Mouse (Mus musculus) midbrain, embryonic 11.5 days (tissue): Measurements from ENCODE around the gene Pde3a. TPM values are rescaled to one million over a fixed set of nuclear protein-coding genes. Genes with fewer than 3 reads are reported as not detected.

Source experiments
- ATAC-seq: fragments of 200-750 bp; cut with Nextera tagmentation; 2 replicates; pipeline ENCODE4 v1.8.0; 2017; ENCODE audit warnings: moderate TSS enrichment, moderate library complexity; ENCODE audit not compliant: low FRiP score
- DNase-seq: peaks from one replicate; pipeline ENCODE4 v3.0.0; 2015; ENCODE audit warnings: low spot score; ENCODE audit errors: missing footprints
- H3K27ac ChIP-seq: fragments of 300-500 bp; sonication (generic); 2 replicates; pipeline ENCODE4 v1.5.1; 2014; ENCODE audit warnings: low read depth, low read length
- H3K27me3 ChIP-seq: fragments of 300-500 bp; sonication (generic); 2 replicates; pipeline ENCODE4 v1.6.1; 2014; ENCODE audit warnings: mild to moderate bottlenecking, low read length, moderate library complexity, mixed read lengths; ENCODE audit not compliant: control insufficient read depth, insufficient read depth
- H3K36me3 ChIP-seq: fragments of 300-500 bp; sonication (generic); 2 replicates; pipeline ENCODE4 v1.6.1; 2014; ENCODE audit warnings: mild to moderate bottlenecking, low read length, moderate library complexity, mixed read lengths; ENCODE audit not compliant: control insufficient read depth, insufficient read depth
- H3K4me1 ChIP-seq: fragments of 300-500 bp; sonication (generic); 2 replicates; pipeline ENCODE4 v1.6.1; 2014; ENCODE audit warnings: low read length; ENCODE audit not compliant: control insufficient read depth, insufficient read depth
- H3K4me2 ChIP-seq: fragments of 300-500 bp; sonication (generic); 2 replicates; pipeline ENCODE4 v1.6.1; 2014; ENCODE audit warnings: mild to moderate bottlenecking, moderate library complexity
- H3K4me3 ChIP-seq: fragments of 300-500 bp; sonication (generic); 2 replicates; pipeline ENCODE4 v1.5.1; 2014; ENCODE audit warnings: low read depth, low read length
- H3K9ac ChIP-seq: fragments of 300-500 bp; sonication (generic); 2 replicates; pipeline ENCODE4 v1.6.1; 2014; ENCODE audit warnings: low read length
- H3K9me3 ChIP-seq: fragments of 300-500 bp; sonication (generic); 2 replicates; pipeline ENCODE4 v1.6.1; 2016; ENCODE audit warnings: low read length; ENCODE audit not compliant: control insufficient read depth
- WGBS: fragments of 180-500 bp; shearing (Covaris S2); extraction: QIAGEN DNeasy Blood & Tissue Kit; methylation state at CpG from one replicate; pipeline ENCODE4 v1.1.7; 2014; 5-methylcytosine and 5-hydroxymethylcytosine counted together
- polyA plus RNA-seq: library from polyadenylated mRNA; unstranded; fragments of >200 nt; fragmentation: Nextera tagmentation; extraction: Ambion mirVana; gene quantifications from 2 replicates; pipeline ENCODE4 v1.2.1, GENCODE M21; 2014

Gene Pde3a
- polyA plus RNA-seq, 1 experiment from 2014 or later: 2.1 TPM

DNA sequence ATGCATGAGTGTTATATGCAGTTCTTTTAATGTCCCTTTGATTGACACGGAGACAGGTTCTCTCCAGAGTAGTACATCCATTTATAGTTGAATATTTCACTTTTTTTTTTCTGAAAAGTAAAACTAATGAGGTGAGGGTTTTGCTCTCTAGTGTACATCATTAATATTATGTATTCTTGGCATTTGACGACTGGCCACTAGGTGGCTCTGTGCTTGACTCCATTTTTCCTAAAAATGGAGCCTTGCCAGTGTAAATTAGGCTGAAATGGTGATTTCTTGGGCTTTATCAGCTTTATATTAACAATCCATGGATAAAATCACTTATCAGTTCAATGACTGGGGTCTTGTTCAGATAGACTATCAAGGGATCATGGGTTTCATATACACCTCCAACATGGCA, 82.4 kb downstream of the Pde3a start:
- H3K27ac ChIP-seq: no peak overlapping the region
- no peaks in the 10 kb centered on the region for H3K36me3 ChIP-seq
- ATAC-seq (no peak), DNase-seq (no peak)
- H3K9ac ChIP-seq: no peak overlapping the region
- no peak overlapping the region for H3K4me2 ChIP-seq
- no peak overlapping the region for H3K4me3 ChIP-seq
- 48% methylated on average over 2 of the region's 2 CpGs for WGBS
- H3K9me3 ChIP-seq: no peaks in the 10 kb centered on the region
- H3K4me1 ChIP-seq: no peaks in the 10 kb centered on the region
- H3K27me3 ChIP-seq: no peaks in the 10 kb centered on the region

DNA sequence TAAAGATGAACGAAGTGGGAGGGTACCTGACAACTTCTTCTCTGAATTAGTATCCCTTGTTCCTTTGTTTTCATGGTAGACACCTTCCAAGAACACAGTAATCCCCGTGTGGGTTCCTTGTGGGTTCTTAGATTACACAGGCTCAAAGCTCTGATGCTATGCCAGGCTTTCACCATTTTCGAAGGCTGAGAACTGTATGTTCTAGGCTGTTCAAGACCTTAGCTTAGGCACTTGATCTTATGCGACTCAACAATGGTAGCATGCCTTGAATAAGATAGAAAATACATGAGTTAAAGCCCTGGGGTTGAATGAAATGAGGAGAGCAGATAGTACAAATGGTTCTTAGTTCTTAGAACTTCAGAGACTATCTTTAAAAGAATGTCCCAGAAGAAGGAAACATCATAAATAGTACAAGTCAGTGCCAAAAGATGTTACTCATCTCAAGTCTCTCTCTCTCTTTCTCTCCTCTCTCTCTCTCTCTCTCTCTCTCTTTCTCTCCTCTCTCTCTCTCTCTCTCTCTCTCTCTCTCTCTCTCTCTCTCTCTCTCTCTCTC, 83.6 kb downstream of the Pde3a start:
- Histone ChIP-seq H3K27ac (no peak overlapping the region), H3K4me3 (no peak overlapping the region), H3K9ac (no peak overlapping the region), H3K27me3 (no peaks in the 10 kb centered on the region), H3K4me2 (no peak overlapping the region), H3K4me1 (no peaks in the 10 kb centered on the region), H3K36me3 (no peaks in the 10 kb centered on the region), H3K9me3 (no peaks in the 10 kb centered on the region)
- 83% methylated on average over 4 of the region's 4 CpGs for WGBS
- ATAC-seq (no peak), DNase-seq (no peak)

DNA sequence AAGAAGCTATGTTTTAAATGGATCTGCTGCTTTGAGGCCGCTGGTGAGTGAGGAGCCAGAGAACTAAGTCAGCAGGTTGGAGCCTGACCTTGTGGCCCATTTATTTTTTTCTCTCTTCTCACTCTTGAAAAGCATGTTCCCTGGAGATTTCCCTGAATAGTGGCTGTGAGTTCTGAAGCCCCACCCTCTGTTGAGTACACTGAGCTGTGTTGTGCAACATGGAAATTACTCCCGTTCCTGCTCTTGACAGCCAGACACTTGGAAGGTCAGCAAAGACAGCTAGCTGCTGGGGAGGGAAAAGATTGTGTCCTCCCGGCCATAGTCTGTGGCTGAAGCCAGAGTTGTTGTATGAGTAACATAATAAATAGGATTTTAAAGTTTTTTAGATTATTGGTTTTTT, 84.2 kb downstream of the Pde3a start:
- WGBS: 64% methylated on average over 3 of the region's 3 CpGs
- H3K4me3 ChIP-seq: no peak overlapping the region

DNA sequence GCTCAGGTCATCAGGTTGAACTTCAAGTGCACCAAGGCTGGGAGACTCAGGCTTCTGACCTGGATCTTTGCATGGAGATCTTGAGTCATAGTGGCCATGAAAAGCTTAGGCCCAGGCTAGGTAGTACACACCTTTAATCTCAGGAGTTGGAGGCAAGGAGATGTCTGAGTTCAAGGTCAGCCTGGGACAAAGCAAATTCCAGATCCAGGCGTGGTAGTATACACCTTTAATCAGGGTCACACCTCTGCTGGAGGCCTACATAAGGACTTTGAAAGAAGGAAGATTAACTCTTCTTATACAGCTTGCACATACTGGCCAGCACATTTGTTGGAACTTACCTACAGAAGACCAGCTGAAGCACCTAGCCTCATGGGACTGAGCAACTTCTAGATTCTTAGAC, 86.8 kb downstream of the Pde3a start:
- 90% methylated on average over 1 of the region's 1 CpGs for WGBS
- no peak overlapping the region for H3K4me2 ChIP-seq
- no peaks in the 10 kb centered on the region for H3K27me3 ChIP-seq
- DNase-seq: no peak
- no peaks in the 10 kb centered on the region for H3K36me3 ChIP-seq
- H3K9me3 ChIP-seq: no peaks in the 10 kb centered on the region
- H3K4me1 ChIP-seq: no peaks in the 10 kb centered on the region
- H3K4me3 ChIP-seq: no peak overlapping the region
- H3K9ac ChIP-seq: no peak overlapping the region
- ATAC-seq: no peak
- no peak overlapping the region for H3K27ac ChIP-seq

More for the DNA sequence above, 84.2 kb downstream of the Pde3a start:
- Histone ChIP-seq H3K27ac (no peak overlapping the region), H3K9ac (no peak overlapping the region), H3K9me3 (no peaks in the 10 kb centered on the region), H3K27me3 (no peaks in the 10 kb centered on the region), H3K36me3 (no peaks in the 10 kb centered on the region), H3K4me2 (no peak overlapping the region), H3K4me1 (no peaks in the 10 kb centered on the region)
- DNase-seq (no peak), ATAC-seq (no peak)

DNA sequence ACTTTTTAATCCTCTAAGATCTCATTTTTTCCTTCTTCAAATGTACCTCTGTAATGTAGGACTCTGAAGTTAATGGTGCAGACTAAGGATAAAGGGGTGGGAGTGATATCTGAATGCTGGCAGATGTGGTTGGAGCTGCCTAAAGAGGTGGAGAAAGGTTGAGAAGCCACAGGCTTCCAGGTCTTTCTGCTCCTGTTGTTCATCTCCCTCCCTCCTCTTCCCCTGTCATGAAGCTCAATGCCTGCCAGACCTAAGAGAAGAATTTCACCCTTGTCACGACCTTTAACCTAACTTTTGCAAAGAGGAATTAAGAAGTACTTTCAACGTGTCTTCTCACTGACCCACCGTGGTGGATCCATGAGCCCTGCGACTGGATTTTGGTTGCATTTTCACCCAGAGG, 87.4 kb downstream of the Pde3a start:
- no peaks in the 10 kb centered on the region for H3K27me3 ChIP-seq
- no peak overlapping the region for H3K4me2 ChIP-seq
- no peak overlapping the region for H3K9ac ChIP-seq
- ATAC-seq (no peak), DNase-seq (no peak)
- H3K4me3 ChIP-seq: no peak overlapping the region
- H3K4me1 ChIP-seq: no peaks in the 10 kb centered on the region
- 57% methylated on average over 4 of the region's 4 CpGs for WGBS
- H3K9me3 ChIP-seq: no peaks in the 10 kb centered on the region
- no peaks in the 10 kb centered on the region for H3K36me3 ChIP-seq
- H3K27ac ChIP-seq: no peak overlapping the region

DNA sequence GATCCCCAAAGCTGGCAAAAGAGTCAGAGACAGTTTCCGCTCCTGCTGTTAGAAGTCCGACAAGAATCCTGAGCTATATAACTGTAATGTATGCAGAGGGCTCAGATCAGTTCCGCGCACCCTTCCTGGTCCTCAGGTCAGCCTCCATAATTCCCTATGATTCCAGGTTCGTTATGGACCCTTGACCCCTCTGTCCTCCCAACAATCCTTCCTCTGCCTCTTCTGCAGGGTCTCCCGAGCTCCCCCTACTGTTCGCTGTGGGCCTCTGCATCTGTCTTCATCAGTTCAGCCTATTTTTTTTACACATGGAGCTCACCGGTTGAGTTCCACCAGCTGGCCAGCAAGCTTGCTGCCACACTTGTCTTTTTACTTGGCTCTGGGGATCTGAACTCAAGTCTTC, 88.6 kb downstream of the Pde3a start:
- no peak for DNase-seq
- WGBS: 54% methylated on average over 8 of the region's 8 CpGs
- H3K4me2 ChIP-seq: no peak overlapping the region
- no peak overlapping the region for H3K9ac ChIP-seq
- no peaks in the 10 kb centered on the region for H3K36me3 ChIP-seq
- no peaks in the 10 kb centered on the region for H3K27me3 ChIP-seq
- no peak overlapping the region for H3K27ac ChIP-seq
- ATAC-seq: no peak
- no peak overlapping the region for H3K4me3 ChIP-seq
- H3K9me3 ChIP-seq: no peaks in the 10 kb centered on the region
- H3K4me1 ChIP-seq: no peaks in the 10 kb centered on the region

DNA sequence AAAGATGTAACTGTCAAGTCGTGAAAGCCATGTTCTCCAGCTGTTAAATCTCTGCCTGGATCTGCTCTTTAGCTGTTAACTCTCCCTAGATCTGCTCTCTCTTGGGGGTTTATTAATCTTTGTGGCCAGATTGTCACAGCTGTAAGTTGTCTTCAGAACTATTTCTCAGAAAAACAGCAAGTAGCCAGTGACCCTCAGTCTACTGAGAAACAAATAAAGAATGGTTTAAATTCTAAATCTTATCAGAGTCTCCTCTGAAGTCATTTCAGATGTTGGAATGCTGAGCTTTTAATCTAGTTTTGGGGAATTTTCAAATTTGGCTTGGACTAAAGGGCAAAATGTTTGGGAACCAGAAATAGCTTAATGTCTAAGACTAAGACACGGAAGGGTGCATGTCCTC, 92.3 kb downstream of the Pde3a start:
- Histone ChIP-seq H3K9ac (no peak overlapping the region), H3K27me3 (no peaks in the 10 kb centered on the region), H3K4me3 (no peak overlapping the region), H3K4me1 (no peaks in the 10 kb centered on the region), H3K9me3 (no peaks in the 10 kb centered on the region), H3K27ac (no peak overlapping the region), H3K36me3 (no peaks in the 10 kb centered on the region), H3K4me2 (no peak overlapping the region)
- no peak for ATAC-seq
- no peak for DNase-seq
- WGBS: 77% methylated on average over 2 of the region's 2 CpGs

DNA sequence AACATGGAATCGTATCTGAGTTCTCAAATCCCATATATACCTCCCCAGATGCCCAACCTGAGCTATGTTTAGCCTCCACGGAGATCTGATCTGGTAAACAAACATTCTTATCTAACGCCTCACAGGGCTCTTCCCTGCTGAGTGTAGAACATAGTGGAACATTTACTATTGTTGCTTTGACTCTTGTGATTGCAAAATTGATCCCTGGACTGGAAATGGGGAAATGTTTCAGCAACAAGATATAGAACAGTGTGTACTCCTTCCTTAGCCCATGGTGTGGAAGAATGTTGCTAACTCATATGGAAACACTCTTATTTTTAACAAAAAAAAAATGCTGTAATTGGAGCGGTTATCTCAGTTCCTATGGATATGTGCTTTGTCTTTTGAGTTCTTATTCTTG, 98.8 kb downstream of the Pde3a start:
- no peaks in the 10 kb centered on the region for H3K4me1 ChIP-seq
- no peak overlapping the region for H3K27ac ChIP-seq
- ATAC-seq (no peak), DNase-seq (no peak)
- no peak overlapping the region for H3K4me2 ChIP-seq
- H3K9ac ChIP-seq: no peak overlapping the region
- 74% methylated on average over 4 of the region's 4 CpGs for WGBS
- H3K36me3 ChIP-seq: no peaks in the 10 kb centered on the region
- H3K4me3 ChIP-seq: no peak overlapping the region
- H3K9me3 ChIP-seq: no peaks in the 10 kb centered on the region
- no peaks in the 10 kb centered on the region for H3K27me3 ChIP-seq

DNA sequence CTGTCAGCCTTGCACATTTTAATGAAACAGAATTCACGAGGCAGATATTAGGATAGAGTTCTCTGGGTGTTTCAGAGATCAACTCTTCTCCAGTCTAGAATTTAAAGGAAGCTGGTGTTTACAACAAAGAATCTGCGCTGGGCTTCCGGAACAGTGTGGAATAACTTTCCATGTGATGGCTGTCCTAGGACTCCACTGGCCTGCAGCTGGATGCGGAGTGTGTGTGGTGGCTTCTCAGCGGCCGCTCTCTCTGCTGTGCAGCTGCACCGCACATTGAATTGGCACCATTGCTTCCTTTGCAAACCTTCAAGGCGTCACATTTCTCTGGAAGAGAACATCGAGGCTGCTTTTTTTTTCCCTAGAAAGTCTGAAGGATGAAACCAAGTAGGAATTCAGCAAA, 99.5 kb downstream of the Pde3a start:
- Histone ChIP-seq H3K27me3 (no peaks in the 10 kb centered on the region), H3K9ac (no peak overlapping the region), H3K4me3 (no peak overlapping the region), H3K36me3 (no peaks in the 10 kb centered on the region), H3K4me1 (no peaks in the 10 kb centered on the region), H3K27ac (no peak overlapping the region), H3K9me3 (no peaks in the 10 kb centered on the region), H3K4me2 (no peak overlapping the region)
- WGBS: 91% methylated on average over 9 of the region's 9 CpGs
- DNase-seq (no peak), ATAC-seq (no peak)

DNA sequence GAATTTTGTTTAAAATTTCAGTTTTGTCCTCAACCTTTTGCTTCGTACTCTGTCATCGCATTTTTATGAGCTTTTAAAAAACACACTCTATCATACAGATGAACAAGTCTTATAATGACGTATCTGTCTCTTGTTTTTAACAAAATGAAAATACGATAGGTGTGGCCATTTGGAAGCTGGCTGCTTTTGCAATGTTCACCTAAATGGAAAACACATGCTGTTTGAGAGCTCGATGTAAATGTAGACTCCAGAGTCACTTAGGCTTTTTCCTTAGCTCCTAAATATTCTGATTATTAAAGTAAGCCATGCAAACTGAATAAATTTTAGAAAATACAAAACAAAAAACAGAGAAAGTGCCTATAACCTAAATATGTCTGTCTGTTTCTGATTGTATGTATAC, 101.2 kb downstream of the Pde3a start:
- WGBS: 87% methylated on average over 5 of the region's 5 CpGs
- Histone ChIP-seq H3K4me1 (no peaks in the 10 kb centered on the region), H3K36me3 (no peaks in the 10 kb centered on the region), H3K9ac (no peak overlapping the region), H3K4me3 (no peak overlapping the region), H3K27ac (no peak overlapping the region), H3K9me3 (no peaks in the 10 kb centered on the region), H3K4me2 (no peak overlapping the region), H3K27me3 (no peaks in the 10 kb centered on the region)
- no peak for ATAC-seq
- DNase-seq: no peak
